Mouse (Mus musculus) midbrain, embryonic 11.5 days (tissue): ENCODE data around the gene Gbp3. TPM values are rescaled to one million over a fixed set of nuclear protein-coding genes. Genes with fewer than 3 reads are reported as not detected.
"Not testable (repeated sequence)": the region's sequence is repeated elsewhere in the genome, so short reads cannot be mapped to it uniquely, and the experiment has no call there.

Experiments
- ATAC-seq: fragments of 200-750 bp; cut with Nextera tagmentation; 2 replicates; pipeline ENCODE4 v1.8.0; 2017; ENCODE audit warnings: moderate TSS enrichment, moderate library complexity; ENCODE audit not compliant: low FRiP score
- DNase-seq: peaks from one replicate; pipeline ENCODE4 v3.0.0; 2015; ENCODE audit warnings: low spot score; ENCODE audit errors: missing footprints
- H3K27ac ChIP-seq: fragments of 300-500 bp; sonication (generic); 2 replicates; pipeline ENCODE4 v1.5.1; 2014; ENCODE audit warnings: low read depth, low read length
- H3K27me3 ChIP-seq: fragments of 300-500 bp; sonication (generic); 2 replicates; pipeline ENCODE4 v1.6.1; 2014; ENCODE audit warnings: mild to moderate bottlenecking, low read length, moderate library complexity, mixed read lengths; ENCODE audit not compliant: control insufficient read depth, insufficient read depth
- H3K36me3 ChIP-seq: fragments of 300-500 bp; sonication (generic); 2 replicates; pipeline ENCODE4 v1.6.1; 2014; ENCODE audit warnings: mild to moderate bottlenecking, low read length, moderate library complexity, mixed read lengths; ENCODE audit not compliant: control insufficient read depth, insufficient read depth
- H3K4me1 ChIP-seq: fragments of 300-500 bp; sonication (generic); 2 replicates; pipeline ENCODE4 v1.6.1; 2014; ENCODE audit warnings: low read length; ENCODE audit not compliant: control insufficient read depth, insufficient read depth
- H3K4me2 ChIP-seq: fragments of 300-500 bp; sonication (generic); 2 replicates; pipeline ENCODE4 v1.6.1; 2014; ENCODE audit warnings: mild to moderate bottlenecking, moderate library complexity
- H3K4me3 ChIP-seq: fragments of 300-500 bp; sonication (generic); 2 replicates; pipeline ENCODE4 v1.5.1; 2014; ENCODE audit warnings: low read depth, low read length
- H3K9ac ChIP-seq: fragments of 300-500 bp; sonication (generic); 2 replicates; pipeline ENCODE4 v1.6.1; 2014; ENCODE audit warnings: low read length
- H3K9me3 ChIP-seq: fragments of 300-500 bp; sonication (generic); 2 replicates; pipeline ENCODE4 v1.6.1; 2016; ENCODE audit warnings: low read length; ENCODE audit not compliant: control insufficient read depth
- WGBS: fragments of 180-500 bp; shearing (Covaris S2); extraction: QIAGEN DNeasy Blood & Tissue Kit; methylation state at CpG from one replicate; pipeline ENCODE4 v1.1.7; 2014; 5-methylcytosine and 5-hydroxymethylcytosine counted together
- polyA plus RNA-seq: library from polyadenylated mRNA; unstranded; fragments of >200 nt; fragmentation: Nextera tagmentation; extraction: Ambion mirVana; gene quantifications from 2 replicates; pipeline ENCODE4 v1.2.1, GENCODE M21; 2014

Gene Gbp3
- polyA plus RNA-seq, 1 experiment from 2014 or later = 0.46 TPM

DNA sequence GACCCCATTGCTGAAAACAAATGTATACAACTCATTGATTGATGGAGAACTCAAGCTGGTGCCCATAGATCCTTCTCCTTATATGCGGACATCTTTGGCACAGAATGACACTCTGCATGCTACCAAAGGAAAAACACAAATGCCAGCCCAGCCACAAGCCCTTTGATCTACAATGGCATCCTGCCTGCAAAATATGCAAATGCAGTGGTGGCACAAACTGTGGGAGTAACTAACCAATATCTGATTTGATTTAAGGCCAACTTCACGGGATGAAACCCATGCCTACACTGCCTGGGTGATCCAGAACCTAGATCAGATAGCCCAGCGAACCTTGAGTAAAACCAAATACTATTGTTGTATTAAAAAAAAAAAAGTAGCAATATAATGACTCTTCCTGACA lies 13.1 kb upstream of the Gbp3 start:
- Histone ChIP-seq H3K9ac (no peak overlapping the region), H3K4me1 (no peaks in the 10 kb centered on the region), H3K4me2 (no peak overlapping the region), H3K36me3 (no peaks in the 10 kb centered on the region), H3K27ac (no peak overlapping the region), H3K27me3 (no peaks in the 10 kb centered on the region), H3K9me3 (no peaks in the 10 kb centered on the region), H3K4me3 (no peak overlapping the region)
- 81% methylated on average over 3 of the region's 3 CpGs for WGBS
- ATAC-seq = no peak
- DNase-seq = no peak

GRCm38 (mm10) chr3:142550052-142550676 lies 9.7 kb upstream of the Gbp3 start:
- DNase-seq (peak; percentile 69), ATAC-seq (no peak)
- WGBS = 95% methylated on average over 3 of the region's 3 CpGs
- H3K36me3 ChIP-seq = no peaks in the 10 kb centered on the region
- H3K27me3 ChIP-seq = no peaks in the 10 kb centered on the region
- H3K9me3 ChIP-seq = no peaks in the 10 kb centered on the region
- no peak overlapping the region for H3K4me3 ChIP-seq
- H3K9ac ChIP-seq = no peak overlapping the region
- no peaks in the 10 kb centered on the region for H3K4me1 ChIP-seq
- no peak overlapping the region for H3K27ac ChIP-seq
- H3K4me2 ChIP-seq = no peak overlapping the region

DNA sequence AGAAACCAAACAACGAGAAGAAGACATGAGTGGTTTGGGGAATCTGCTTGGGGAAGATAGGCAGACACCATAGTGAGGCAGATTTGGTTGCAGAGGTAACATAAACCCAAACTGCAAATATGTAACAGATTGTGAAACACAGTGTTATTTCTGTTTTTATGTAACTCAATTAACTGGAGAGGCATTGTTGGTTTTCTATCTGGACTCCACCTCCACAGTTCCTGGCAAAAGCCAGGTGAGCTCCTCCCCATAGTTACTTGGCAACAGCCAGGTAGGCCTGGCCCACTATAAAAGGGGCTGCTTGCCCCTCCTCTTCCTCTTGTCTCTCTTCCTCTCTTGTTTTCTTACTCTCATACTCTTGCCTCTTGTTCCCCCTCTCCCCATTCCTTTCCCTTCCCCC lies 5.2 kb upstream of the Gbp3 start:
- H3K27me3 ChIP-seq = no peaks in the 10 kb centered on the region
- no peak for ATAC-seq
- no peak for DNase-seq

GRCm38 (mm10) chr3:142555623-142556022 lies 4.2 kb upstream of the Gbp3 start:
- H3K9me3 ChIP-seq = no peaks in the 10 kb centered on the region
- H3K4me3 ChIP-seq = no peak overlapping the region
- no peak overlapping the region for H3K9ac ChIP-seq
- H3K36me3 ChIP-seq = no peaks in the 10 kb centered on the region
- no peak overlapping the region for H3K4me2 ChIP-seq
- H3K4me1 ChIP-seq = no peaks in the 10 kb centered on the region
- 0 out of 2 replicates have a peak, but pooled peaks have one; percentile 33 for ATAC-seq
- no peaks in the 10 kb centered on the region for H3K27me3 ChIP-seq
- no peak for DNase-seq
- 95% methylated on average over 11 of the region's 11 CpGs for WGBS
- H3K27ac ChIP-seq = no peak overlapping the region

More for the DNA sequence above, 5.2 kb upstream of the Gbp3 start:
- H3K27ac ChIP-seq = no peak overlapping the region
- 83% methylated on average over 1 of the region's 1 CpGs for WGBS
- no peaks in the 10 kb centered on the region for H3K36me3 ChIP-seq
- H3K9me3 ChIP-seq = no peaks in the 10 kb centered on the region
- no peak overlapping the region for H3K4me2 ChIP-seq
- no peak overlapping the region for H3K9ac ChIP-seq
- no peak overlapping the region for H3K4me3 ChIP-seq
- H3K4me1 ChIP-seq = no peaks in the 10 kb centered on the region

- H3K4me2 ChIP-seq = peak overlapping the region; percentile 33
- peak; percentile 91 for ATAC-seq
- peak; percentile 98 for DNase-seq
- H3K9ac ChIP-seq = no peak overlapping the region
- H3K27ac ChIP-seq = no peak overlapping the region
- 23% methylated on average over 12 of the region's 12 CpGs for WGBS
- H3K4me1 ChIP-seq = no peaks in the 10 kb centered on the region
- H3K4me3 ChIP-seq = peak overlapping the region; percentile 2; the same call in 1 of the 2 replicates
- no peaks in the 10 kb centered on the region for H3K9me3 ChIP-seq
- H3K36me3 ChIP-seq = no peaks in the 10 kb centered on the region
- H3K27me3 ChIP-seq = no peaks in the 10 kb centered on the region
These were observed 596 bp downstream of the Gbp3 start for GRCm38 (mm10) chr3:142560296-142560948.

GRCm38 (mm10) chr3:142561045-142561646 lies 1.3 kb downstream of the Gbp3 start:
- no peak overlapping the region for H3K9ac ChIP-seq
- DNase-seq = no peak
- no peaks in the 10 kb centered on the region for H3K9me3 ChIP-seq
- H3K4me1 ChIP-seq = no peaks in the 10 kb centered on the region
- ATAC-seq = 0 out of 2 replicates have a peak, but pooled peaks have one; percentile 18
- 88% methylated on average over 14 of the region's 14 CpGs for WGBS
- H3K4me2 ChIP-seq = no peak overlapping the region
- H3K27ac ChIP-seq = no peak overlapping the region
- H3K36me3 ChIP-seq = no peaks in the 10 kb centered on the region
- no peak overlapping the region for H3K4me3 ChIP-seq
- no peaks in the 10 kb centered on the region for H3K27me3 ChIP-seq

- H3K9ac ChIP-seq = no peak overlapping the region
- 90% methylated on average over 7 of the region's 7 CpGs for WGBS
- DNase-seq (no peak), ATAC-seq (no peak)
- H3K4me3 ChIP-seq = no peak overlapping the region
- H3K9me3 ChIP-seq = no peaks in the 10 kb centered on the region
- H3K4me2 ChIP-seq = no peak overlapping the region
- no peaks in the 10 kb centered on the region for H3K36me3 ChIP-seq
- no peak overlapping the region for H3K27ac ChIP-seq
- no peaks in the 10 kb centered on the region for H3K27me3 ChIP-seq
- no peaks in the 10 kb centered on the region for H3K4me1 ChIP-seq
These were observed 1.8 kb downstream of the Gbp3 start for GRCm38 (mm10) chr3:142561666-142562065.

GRCm38 (mm10) chr3:142567490-142567889 lies 7.7 kb downstream of the Gbp3 start:
- H3K4me3 ChIP-seq, H3K27me3 ChIP-seq, H3K4me2 ChIP-seq, H3K4me1 ChIP-seq, H3K36me3 ChIP-seq, DNase-seq, H3K9me3 ChIP-seq, H3K27ac ChIP-seq, H3K9ac ChIP-seq, ATAC-seq: not testable (repeated sequence)
- WGBS = 65% methylated on average over 5 of the region's 5 CpGs

DNA sequence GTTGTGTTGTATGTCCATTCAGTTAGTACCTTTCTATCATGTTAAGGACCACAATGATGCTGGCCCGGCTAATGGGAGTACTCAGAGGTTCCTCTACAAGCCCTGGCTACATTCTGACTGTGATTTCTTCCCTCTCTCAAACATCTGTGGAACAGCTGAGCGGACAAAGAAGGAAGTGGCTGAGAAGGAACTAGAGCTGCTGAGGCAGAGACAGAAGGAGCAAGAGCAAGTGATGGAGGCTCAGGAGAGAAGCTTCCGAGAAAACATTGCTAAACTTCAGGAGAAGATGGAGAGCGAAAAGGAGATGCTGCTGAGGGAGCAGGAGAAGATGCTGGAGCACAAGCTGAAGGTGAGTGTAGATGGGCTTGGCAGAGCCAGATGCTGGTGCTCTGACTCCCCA lies 10.9 kb downstream of the Gbp3 start:
- Histone ChIP-seq H3K36me3 (no peaks in the 10 kb centered on the region), H3K9me3 (no peaks in the 10 kb centered on the region), H3K4me2 (no peak overlapping the region), H3K27me3 (no peaks in the 10 kb centered on the region), H3K27ac (no peak overlapping the region), H3K9ac (no peak overlapping the region), H3K4me1 (no peaks in the 10 kb centered on the region), H3K4me3 (no peak overlapping the region)
- ATAC-seq (no peak), DNase-seq (no peak)
- 87% methylated on average over 4 of the region's 4 CpGs for WGBS
